Mouse (Mus musculus) erythroblast, embryonic 14.5 days (primary cell): ENCODE results near the gene Pdcd2l.

ENCODE experiments used
- GATA1 ChIP-seq: IDR thresholded peaks from 2 replicates; pipeline ENCODE4 v1.6.1; 2012; ENCODE audit warnings: low read length, inconsistent platforms, mixed read lengths
- TAL1 ChIP-seq: IDR thresholded peaks from 3 replicates; pipeline ENCODE4 v1.6.1; 2012; ENCODE audit warnings: low read length, inconsistent platforms, mixed read lengths

- TF ChIP-seq GATA1 (no peak), TAL1 (no peak)
These were observed 32.7 kb upstream of the Pdcd2l start for GRCm38 (mm10) chr7:34229153-34229552.
